Mouse (Mus musculus): ENCODE data around the gene Nfix.

The Nfix gene

GRCm38 (mm10) chr8:84782680-84783079, 17.5 kb downstream of the Nfix start:
- CTCF ChIA-PET = no interaction called here

DNA sequence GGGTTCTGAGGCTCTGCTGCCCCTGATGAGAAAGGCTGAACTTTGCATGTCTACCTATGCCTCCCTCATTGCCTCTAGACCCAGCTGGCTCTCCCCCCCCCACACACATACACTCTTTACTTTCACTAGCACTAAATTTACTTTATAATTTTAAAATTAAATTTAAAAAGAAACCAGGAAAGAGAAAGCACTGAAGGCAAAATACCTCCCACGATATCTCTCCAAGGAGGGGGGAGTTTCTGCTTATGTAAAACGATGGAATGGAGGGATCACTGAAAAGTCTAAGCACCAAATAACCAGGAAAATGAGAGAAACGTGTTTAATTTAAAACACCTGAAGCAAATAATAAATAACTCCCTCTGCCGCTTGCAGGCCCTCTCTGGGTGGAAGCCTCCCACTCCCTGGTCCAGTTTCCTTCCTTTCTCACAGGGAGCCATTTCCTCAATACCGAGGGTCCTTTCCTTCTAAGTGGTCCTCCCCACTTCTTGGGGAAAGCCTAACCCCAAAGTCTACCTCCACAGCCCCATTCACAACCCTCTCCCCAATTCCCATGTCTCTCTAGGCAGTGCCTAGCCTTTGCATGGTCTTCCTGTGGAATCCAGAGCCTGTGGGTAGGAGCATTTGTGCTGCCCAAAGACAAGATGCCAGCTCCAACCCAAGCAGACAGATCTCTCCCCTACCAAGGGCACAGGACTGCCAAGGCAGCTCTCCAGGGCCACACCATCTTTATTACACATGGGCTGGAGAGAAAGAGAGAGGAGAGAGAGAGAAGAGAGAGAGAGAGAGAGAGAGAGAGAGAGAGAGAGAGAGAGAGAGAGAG, 18.2 kb downstream of the Nfix start:
- CTCF ChIA-PET = no interaction called here

DNA sequence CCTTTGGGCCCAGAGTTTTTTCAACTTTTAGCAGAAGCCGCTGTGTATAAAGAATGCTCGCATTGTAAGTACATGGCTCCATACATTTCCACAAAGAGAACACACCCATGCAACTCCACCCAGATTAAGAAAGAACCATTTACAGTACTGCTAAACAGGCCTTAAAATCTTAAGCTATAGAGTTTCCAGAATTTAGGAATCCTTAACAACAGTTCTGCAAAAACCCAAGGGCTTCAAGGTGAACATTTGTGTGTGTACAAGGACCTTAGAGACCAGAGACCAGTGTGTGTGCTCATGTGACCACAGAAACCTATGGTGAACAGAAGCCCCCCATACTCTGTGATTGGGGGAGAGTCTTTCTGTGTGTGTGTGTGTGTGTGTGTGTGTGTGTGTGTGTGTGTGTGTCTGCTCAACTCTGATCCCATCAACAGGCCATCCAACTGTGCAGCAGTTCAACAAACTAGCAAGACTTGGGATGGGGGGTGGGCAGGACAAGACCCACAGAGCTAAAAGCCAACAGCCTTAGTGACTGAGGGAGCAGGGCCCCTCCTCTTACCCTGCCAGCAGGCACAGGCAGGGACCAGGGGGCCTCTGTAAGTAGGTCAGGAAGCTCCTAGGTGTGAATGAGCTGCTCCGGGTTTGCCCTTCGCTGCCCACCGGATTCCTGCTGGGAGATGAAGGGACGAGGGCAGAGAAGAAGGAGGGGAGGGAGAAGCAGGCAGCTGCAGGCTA, 19.0 kb downstream of the Nfix start:
- CTCF ChIA-PET = interaction anchor here (0.7 to 0.8 kb wide), 2 partner anchors 27 to 57 kb away, joined by 3 to 6 read pairs; no protein-coding TSS in a partner anchor

DNA sequence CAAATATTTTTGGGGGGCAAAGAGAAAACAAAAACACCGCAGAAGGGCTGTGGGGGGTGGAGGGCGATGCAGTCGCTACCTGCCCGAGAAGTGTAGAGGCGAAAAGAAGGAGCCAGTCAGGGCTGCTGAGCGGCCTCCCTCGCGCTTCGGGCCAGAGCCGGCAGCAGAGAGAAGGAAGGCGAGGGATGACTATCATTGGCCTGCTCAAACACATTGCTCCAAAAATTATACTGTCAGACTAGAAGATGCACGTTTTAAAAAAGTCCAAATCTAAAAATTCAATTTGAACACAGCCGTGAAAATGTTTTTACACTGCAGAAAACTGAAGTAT, 20.0 kb downstream of the Nfix start:
- CTCF ChIA-PET = no interaction called here

- CTCF ChIA-PET = no interaction called here
Observed at GRCm38 (mm10) chr8:84779519-84780224, 20.5 kb downstream of the Nfix start.

DNA sequence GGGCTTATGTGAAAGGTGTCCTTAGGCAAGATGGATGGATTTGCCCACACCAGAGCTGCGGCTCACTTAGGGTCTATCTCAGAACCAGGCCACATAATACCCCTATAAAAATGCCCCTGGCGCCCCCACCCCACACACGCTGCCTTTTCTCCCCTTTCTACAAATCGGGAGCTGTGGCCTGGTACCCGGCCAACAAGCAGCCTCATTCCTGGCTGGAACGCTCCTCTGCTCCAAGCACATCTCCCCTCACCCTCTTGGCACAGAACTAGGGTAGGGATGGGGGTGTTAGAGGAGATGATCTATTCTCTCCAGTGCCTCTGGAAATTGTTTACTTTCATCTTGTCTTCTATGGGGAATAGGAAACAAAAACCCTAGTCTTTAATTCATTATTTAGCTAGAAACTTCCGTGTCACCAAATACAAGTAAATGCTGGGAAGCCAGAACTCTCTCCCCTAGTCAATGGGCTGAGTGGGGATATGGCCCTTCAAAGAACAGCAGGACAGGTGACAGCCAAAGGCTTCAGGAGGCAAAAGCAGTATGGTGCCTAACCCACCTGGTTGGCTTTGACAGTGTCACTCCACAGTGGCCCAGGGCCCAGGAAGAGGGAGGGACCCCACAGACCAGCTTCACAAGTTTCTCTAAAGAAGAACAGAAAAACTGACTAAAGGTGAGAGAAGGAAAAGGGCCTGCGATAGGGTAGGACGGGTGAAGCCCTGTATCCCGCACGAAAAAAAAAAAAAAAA, 21.3 kb downstream of the Nfix start:
- CTCF ChIA-PET = no interaction called here

DNA sequence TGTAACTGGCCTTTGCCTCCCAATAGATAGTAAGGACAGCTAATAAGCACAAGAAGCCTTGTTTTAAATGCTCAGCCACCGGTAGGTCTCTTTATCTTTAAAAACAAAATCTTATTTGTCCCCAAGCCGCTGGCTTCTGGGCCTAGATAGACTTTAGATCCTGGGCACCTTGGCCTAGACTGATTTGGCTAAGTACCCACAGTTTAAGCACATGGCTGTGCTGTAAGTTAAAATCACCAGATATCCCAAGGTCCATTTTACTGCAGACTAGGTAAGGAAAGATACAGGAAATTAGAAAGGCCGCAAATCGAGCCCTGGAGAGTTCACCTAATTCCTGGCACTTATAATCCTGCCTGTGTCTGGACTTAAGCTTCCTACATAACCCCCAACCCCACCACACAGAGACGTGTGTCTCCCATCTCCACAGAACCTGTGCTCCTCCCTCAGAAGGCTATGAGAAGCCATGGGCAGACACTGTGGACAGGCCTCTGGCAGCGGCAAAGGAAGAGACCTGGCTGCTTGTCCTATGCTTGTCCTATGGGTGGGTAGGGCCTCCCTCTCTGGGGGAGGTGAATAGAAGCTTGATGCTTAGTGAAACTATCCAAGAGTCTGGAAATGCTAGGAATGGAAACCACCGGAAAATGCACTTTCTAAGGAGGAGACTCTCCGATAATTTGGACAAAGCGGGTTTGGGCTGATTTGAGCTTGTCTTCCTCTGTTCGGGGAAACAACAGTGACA, 22.1 kb downstream of the Nfix start:
- CTCF ChIA-PET = no interaction called here

- CTCF ChIA-PET = no interaction called here
Observed at GRCm38 (mm10) chr8:84776569-84776968, 23.6 kb downstream of the Nfix start.

GRCm38 (mm10) chr8:84775621-84776113, 24.5 kb downstream of the Nfix start:
- CTCF ChIA-PET = no interaction called here

- CTCF ChIA-PET = no interaction called here
Observed at GRCm38 (mm10) chr8:84775105-84775591, 25.0 kb downstream of the Nfix start.

DNA sequence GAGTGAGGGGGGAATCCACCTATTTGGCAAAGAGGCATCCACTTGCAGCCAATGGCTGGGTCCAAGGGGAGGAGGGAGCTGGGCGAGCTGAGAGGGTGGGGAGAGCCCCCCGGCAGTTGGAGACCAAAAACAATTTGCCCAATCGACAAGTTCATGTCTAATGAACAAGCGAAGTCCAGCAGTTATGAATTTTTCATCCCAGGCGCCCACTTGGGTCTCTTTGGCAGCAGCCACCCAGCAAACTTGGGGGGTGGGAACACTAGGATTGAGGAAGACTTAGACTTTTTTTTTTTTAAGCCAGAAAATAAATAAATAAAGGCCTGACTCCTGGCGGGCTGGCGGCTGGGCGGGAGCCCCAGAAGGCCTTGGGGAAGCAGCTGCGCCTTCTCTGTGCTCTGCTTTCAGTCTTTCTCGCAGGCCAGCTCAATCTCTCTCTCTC, 25.7 kb downstream of the Nfix start:
- CTCF ChIA-PET = no interaction called here

- CTCF ChIA-PET = no interaction called here
Observed at GRCm38 (mm10) chr8:84773833-84774232, 26.3 kb downstream of the Nfix start.

DNA sequence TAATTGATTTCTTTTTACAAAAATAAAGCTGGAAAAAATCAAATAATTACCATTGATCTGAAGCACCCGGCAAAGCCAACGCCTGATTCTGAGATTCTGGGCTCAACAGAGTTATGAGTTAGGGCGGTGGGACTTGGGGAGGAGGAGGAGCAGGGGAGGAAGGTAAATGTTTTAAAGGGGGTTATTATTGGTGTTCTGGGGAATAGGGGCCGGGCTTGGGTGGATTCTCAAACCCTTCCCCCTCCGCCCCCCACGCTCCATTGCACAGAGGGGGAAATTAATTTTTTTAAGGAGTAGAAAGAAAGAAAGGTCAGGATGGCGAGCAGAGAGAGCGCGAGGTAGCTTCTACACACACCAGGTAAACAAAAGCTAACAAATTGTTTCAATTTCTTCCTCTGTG, 26.8 kb downstream of the Nfix start:
- CTCF ChIA-PET = no interaction called here

DNA sequence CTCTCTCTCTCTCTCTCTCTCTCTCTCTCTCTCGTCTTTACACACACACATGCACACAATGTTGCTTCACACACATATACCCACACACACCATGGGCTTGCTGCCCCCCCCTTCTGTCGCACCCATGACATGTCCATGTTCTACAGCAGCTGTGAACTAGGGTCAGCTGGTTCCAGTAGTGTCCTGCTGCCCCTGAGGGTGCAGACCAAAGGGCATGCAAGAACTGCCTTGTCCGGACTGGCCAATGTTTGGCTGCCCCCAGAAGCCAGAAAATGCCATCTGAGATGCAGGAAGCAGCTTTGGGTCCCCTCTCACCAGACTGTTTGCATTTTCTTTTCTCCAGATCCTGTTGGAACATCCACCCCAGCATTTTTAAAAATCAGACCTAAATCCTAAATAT, 27.5 kb downstream of the Nfix start:
- CTCF ChIA-PET = interaction anchor here (0.6 kb wide), 1 partner anchor 107 kb away, joined by 4 read pairs; no protein-coding TSS in a partner anchor

GRCm38 (mm10) chr8:84771941-84772378, 28.2 kb downstream of the Nfix start:
- CTCF ChIA-PET = no interaction called here

DNA sequence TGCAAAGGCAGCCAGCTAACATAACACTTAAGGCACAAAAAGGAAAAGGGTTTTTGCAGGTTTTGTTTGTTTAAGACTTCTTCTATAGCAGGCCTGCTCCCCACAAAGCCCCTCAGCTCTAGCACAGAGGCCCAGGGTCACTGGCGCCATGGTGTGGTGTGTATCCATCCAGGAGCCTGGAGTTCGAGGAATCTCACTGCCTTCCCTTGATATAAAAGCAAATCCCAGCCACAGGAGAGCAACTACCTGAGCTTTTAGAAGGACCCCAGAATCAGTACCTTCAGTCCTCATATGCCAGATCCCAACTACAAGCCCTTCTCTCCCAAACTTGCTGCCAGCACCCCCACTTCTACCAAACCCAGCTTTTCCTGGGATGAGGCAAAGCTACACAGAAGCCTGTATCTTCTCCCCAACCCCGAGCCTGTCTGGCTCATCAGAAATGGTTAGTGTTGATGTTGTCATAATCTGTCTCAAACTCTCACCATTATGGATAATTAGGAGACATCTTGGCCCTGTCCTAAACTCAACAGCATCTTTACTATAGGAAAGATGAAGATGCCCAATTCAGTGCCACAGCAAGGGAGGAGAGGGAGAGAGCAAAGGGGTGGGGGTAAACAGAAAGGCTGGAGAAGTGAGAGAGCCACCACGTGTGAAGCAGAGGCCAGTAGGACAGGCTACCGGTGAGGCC, 29.0 kb downstream of the Nfix start:
- CTCF ChIA-PET = no interaction called here

DNA sequence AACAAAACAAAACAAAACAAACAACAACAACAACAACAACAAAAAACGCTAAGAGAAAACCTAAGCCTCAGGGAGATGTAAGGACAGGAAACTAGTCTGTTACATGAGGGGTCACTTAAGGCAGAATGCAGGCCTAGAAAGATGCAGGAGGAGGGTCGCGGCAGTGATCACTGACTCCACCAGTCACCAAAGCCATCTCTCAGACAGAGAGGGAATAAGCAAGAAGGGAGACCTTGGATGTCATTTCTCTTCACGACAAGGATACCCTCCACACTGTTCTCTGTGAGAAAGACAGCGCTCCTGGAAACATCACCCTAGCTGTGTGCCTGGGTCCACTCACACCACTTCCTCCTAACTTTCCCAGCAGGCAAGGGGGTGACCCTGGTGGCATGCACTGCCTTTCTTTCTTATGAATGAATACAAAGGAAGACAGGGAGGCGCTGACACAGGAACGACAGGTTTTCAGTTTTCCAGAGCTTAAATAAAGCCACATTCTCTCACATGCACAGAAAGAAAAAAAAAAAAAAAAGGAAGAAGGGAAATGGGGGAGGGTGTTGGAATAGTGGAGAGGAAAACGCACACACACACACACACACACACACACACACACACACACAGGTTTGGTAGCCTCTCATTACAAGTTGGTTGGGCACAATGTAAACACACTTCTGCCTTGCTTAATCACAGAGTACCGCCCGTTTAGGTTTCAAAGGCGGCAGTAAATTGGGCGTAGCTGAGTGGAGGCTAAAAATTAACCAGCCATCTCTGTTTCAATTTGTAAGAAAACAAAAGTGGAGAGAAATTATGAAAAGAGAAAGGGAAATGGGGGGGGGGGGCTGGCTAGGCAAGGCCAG, 29.8 kb downstream of the Nfix start:
- CTCF ChIA-PET = interaction anchor here (0.6 kb wide), 1 partner anchor 351 kb away, joined by 3 read pairs; no protein-coding TSS in a partner anchor

DNA sequence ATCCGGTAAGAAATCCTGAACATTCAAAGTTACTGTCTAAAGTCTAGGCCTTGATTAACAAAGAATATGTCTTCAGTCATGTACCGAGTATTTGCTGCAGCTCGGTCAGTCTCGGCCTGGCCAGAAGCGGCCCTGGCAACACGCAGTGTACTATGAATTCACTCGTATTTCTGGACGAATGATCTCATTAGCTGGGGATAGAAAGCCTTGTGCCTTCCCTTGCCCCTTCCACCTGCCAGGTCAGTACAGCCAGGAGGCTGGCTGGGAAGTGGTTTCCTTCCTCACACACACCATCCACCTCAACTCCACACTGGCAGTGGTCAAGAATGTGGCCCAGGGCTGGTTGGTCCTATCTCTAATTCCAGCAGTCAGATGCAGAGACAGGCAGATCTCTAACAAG, 30.8 kb downstream of the Nfix start:
- CTCF ChIA-PET = no interaction called here

DNA sequence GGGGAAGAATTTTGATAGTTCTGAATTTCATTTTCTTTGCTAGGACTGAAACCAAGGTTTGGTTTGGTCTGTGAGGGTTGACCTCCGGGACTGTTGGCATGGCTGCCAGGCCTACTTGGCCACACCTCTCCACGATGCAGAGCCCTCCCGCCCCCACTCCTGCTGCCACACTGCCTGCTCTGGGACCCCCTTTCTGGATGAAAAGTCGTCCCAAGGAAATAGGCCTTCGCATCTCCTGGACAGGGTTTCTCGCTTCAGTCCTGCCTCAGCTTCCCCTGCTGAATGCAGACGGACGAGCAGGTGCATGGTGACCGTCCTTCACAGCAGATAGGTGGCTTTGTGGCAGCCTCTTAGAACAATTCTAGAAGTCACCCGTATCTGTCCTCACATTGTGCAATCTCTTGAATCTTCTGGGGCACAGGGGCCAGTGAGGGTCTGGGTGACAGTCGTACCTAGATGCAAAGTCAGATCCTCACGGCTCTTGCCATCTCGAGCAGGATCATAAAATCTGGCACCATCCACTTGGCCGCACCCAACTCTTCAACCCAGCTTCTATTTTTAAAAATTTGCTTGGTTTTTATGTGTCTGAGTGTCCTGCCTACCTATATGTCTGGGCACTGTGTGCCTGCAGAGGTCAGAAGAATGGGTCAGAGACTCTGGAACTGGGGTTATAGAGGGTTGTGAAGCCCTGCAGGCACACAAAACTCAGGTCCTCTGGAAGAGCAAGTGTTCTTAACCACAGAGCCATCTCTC, 31.6 kb downstream of the Nfix start:
- CTCF ChIA-PET = no interaction called here

All from spleen, embryonic (tissue).